Comparison of ENCODE assay signal across 14 mouse cellular contexts in the genomic region with DNA sequence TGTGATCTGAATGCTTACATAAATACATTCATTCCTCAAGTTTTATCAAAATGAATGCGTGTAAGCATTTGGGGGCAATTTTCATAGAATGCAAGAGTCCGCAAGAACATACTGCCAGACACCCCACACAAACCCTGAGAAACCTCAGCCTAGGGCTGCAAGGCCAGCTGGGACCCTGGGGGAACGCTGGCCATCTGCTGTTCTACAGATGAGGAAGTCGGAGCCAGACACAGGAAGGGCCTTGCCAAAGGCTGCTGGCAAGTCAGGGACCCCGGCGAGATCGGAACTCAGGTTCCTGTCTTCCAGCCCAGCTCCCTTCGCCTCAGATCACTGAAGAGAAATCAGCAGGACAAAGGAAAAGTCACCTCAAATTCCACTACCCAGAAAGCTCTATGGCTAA. TPM values are rescaled to one million over a fixed set of nuclear protein-coding genes. Genes with fewer than 3 reads are reported as not detected.
DNase-seq lines count a peak whose midpoint lies in the region; ATAC-seq lines count a peak whose summit lies in the region.
"Had no signal": no experiment of that assay in that cellular context is flagged by ENCODE, and none has a peak within 500 bp of the region (broad histone marks: within the 10 kb centered on the region; RNA-seq: fewer than 3 reads in every experiment).

No protein-coding gene starts in this region.

- no peak overlapping the region for H3K4me2 ChIP-seq in heart, embryonic 16.5 days (ENCODE audit: low read depth, low read length)
- H3K4me2 ChIP-seq: liver, embryonic 11.5 days had no signal

- no peaks in the 10 kb centered on the region for H3K9me3 ChIP-seq in heart, embryonic 16.5 days (replicated peaks; ENCODE audit: control insufficient read depth, low read length)

- WGBS in heart, embryonic 16.5 days: 58% methylated on average over 8 of the region's 8 CpGs

- H3K9ac ChIP-seq in heart, embryonic 16.5 days (ENCODE audit: low read length): no peak overlapping the region

- H3K27me3 ChIP-seq in heart, embryonic 16.5 days (ENCODE audit: control insufficient read depth, insufficient read depth, low read length): no peaks in the 10 kb centered on the region

- peak overlapping the region; percentile 8; the same call in 1 of the 2 replicates for H3K27ac ChIP-seq in heart, embryonic 16.5 days (ENCODE audit: low read length)

- peak; percentile 41 for DNase-seq in layer of hippocampus, adult 11-12 months (ENCODE audit: low spot score)
- DNase-seq in layer of hippocampus, postnatal 14 days (ENCODE audit: low spot score in 2 of 2): no peak
- DNase-seq in right cerebral cortex, postnatal 10 days (ENCODE audit: low spot score in 2 of 2): peak; percentile 53 to 54
- DNase-seq in right cerebral cortex, postnatal 4 days: no peak
- DNase-seq in thymus, postnatal 36 days: no peak
- DNase-seq in lung, postnatal 4 days: no peak
- DNase-seq: adrenal gland, postnatal 25 days; cerebellum, adult 8-10 months; lung, postnatal 36 days; right cerebral cortex, adult 18-20 months had no signal

- ATAC-seq in heart, embryonic 16.5 days (replicated peaks; ENCODE audit: extremely low read depth, insufficient read depth, low FRiP score): no peak
- ATAC-seq in megakaryocyte progenitor cell, adult 5-6 weeks (replicated peaks; ENCODE audit: poor library complexity): peak; percentile 87
- ATAC-seq: inflammation-experienced regulatory T-cells, adult 6 months had no signal

- 0 out of 2 replicates have a peak, but pooled peaks cover 2% of the 10 kb centered on the region for H3K4me1 ChIP-seq in heart, embryonic 16.5 days (ENCODE audit: control insufficient read depth, insufficient read depth, low read length)

- no peaks in the 10 kb centered on the region for H3K36me3 ChIP-seq in heart, embryonic 16.5 days (ENCODE audit: control insufficient read depth, insufficient read depth)

- H3K4me3 ChIP-seq in heart, embryonic 16.5 days (ENCODE audit: low read length): no peak overlapping the region

RNA-seq across cellular contexts. Expression of a gene that starts 34.6 kb away (rescaled TPM):
- total RNA-seq in layer of hippocampus, postnatal 14 days (2021): 10 to 100 TPM; 46.6 to 52.3 TPM
- 28.5 and 33.9 TPM in 2 replicates for polyA plus RNA-seq in heart, embryonic 16.5 days (2015; fragmentation: Nextera tagmentation; extraction: Ambion mirVana)
- total RNA-seq in megakaryocyte progenitor cell, adult 5-6 weeks (2015): 0.39 TPM in 1 of 2 replicates, not detected in the other
- total RNA-seq in megakaryocyte progenitor cell, adult 5-6 weeks (2017): not detected in 2 replicates
- polyA plus RNA-seq: inflammation-experienced regulatory T-cells, adult 6 months had no signal

Comparison
In these comparisons a context has a peak if more than half of its experiments do, and no peak if none do; other contexts are left out.
1. DNase-seq: peak in layer of hippocampus, adult 11-12 months (single experiment) and right cerebral cortex, postnatal 10 days (2 of 2); none in layer of hippocampus, postnatal 14 days (0 of 2), right cerebral cortex, postnatal 4 days (single experiment), thymus, postnatal 36 days (0 of 2) and lung, postnatal 4 days (0 of 2).
2. RNA of a gene that starts 34.6 kb away (total RNA-seq): 46.6 to 52.3 TPM in layer of hippocampus, postnatal 14 days; 0.39 TPM in megakaryocyte progenitor cell, adult 5-6 weeks; every median in the first group is over 10 times any median in the second.